Mouse (Mus musculus): ENCODE measurements around the gene Gm8180. TPM values are rescaled to one million over a fixed set of nuclear protein-coding genes. Genes with fewer than 3 reads are reported as not detected.
"Not testable (repeated sequence)": the region's sequence is repeated elsewhere in the genome, so short reads cannot be mapped to it uniquely, and the experiment has no call there.

The Gm8180 gene
- not detected in 2 replicates for polyA plus RNA-seq (2015; fragmentation: Nextera tagmentation; extraction: Ambion mirVana)

DNA sequence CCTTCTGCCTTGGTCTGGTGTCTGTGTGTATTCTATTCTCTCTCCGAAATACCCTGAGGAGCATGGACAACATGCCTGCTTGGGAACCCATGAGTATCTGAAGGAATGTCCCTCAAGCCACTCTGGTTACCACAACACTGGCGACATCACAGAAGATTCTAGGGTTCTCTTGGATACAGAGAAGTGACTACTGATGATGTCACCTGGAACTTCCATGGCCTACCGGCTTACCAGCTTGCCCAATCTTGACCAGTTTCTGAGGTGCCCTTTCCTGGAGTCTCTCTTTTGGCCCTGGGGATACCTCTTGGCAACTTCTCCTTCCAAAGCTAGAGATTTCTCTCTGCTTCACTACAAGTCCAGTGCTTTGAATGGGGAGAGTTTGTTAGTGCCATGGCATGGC lies at the start of gene Gm8180:
TSS of gene Gm8180 (minus strand) at position 101 of the 400 bp plus-strand sequence.
- not testable (repeated sequence) for H3K4me1 ChIP-seq (replicated peaks); H3K27me3 ChIP-seq; H3K9me3 ChIP-seq; H3K27ac ChIP-seq (replicated peaks); ATAC-seq (ENCODE audit: low read depth); H3K4me2 ChIP-seq; H3K9ac ChIP-seq; H3K4me3 ChIP-seq; H3K36me3 ChIP-seq
- 88% methylated on average over 3 of the region's 3 CpGs for WGBS

DNA sequence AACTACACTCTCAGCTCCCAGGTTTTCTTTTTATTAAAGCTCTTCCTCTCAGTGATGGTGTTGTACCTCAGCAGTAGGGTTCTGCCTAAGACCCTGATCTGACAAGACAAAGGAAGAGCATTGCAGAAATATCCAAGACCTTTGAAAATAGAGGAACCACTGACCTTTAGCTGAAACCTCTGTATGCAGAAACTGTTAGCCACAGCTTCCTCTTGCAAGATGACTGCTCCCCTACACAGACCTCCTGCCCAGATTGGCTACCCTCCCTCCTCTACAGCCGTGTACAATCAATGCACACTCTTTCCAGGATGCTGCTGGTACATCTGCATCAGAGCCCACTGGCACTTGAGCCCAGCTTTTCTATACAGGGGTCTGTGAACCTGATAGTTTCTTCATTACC lies 45.8 kb upstream of the Gm8180 start:
- not testable (repeated sequence) for H3K9ac ChIP-seq; H3K9me3 ChIP-seq; H3K27ac ChIP-seq (replicated peaks); H3K27me3 ChIP-seq; H3K36me3 ChIP-seq; H3K4me1 ChIP-seq (replicated peaks); H3K4me2 ChIP-seq; H3K4me3 ChIP-seq; ATAC-seq (ENCODE audit: low read depth)
- WGBS, result 79% methylated on average over 1 of the region's 1 CpGs

DNA sequence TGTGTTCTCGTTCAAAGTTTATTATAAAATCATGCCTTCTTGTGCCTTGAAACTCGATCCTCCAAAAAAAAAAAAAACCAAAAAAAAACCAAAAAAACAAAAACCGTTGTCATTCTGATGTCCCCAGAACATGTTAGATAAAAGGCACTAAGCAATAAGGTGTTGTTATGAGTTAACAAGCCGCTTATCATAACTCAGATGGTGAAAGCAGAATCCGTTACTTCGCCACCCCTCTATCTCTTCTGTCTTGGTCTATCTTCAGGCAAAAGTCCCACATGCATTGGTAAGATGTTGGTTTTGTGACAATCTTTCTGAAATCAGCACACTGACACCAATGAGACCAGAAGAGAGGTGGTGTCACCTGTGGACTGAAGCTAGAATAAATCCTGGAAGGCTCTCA lies 39.6 kb upstream of the Gm8180 start:
- not testable (repeated sequence) for H3K36me3 ChIP-seq; H3K9ac ChIP-seq; H3K9me3 ChIP-seq; H3K4me3 ChIP-seq; H3K4me1 ChIP-seq (replicated peaks); H3K4me2 ChIP-seq; ATAC-seq (ENCODE audit: low read depth); H3K27ac ChIP-seq (replicated peaks); H3K27me3 ChIP-seq
- WGBS, result 87% methylated on average over 6 of the region's 6 CpGs

DNA sequence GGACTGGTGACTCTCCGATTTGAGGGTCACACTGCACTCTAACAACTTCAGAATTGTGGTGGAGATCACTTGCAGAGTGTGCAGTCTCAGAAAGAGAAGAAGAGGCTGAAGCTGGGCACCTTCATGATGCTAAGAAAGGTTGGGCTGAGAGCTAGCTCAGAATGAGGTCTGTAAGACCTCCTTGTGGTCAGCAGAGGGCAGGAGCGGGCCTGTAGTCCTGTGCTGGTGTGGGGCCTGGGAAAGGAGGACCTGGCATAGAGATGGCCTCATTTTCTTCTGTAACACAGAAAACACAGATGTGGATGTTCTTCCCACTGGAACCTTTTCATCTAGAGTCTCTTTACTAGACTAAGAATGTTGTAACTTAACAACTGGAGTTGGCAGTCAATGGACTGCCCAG lies 37.3 kb upstream of the Gm8180 start:
- not testable (repeated sequence) for H3K36me3 ChIP-seq; H3K27ac ChIP-seq (replicated peaks); H3K4me1 ChIP-seq (replicated peaks); H3K9me3 ChIP-seq; H3K4me3 ChIP-seq; H3K27me3 ChIP-seq; H3K4me2 ChIP-seq; ATAC-seq (ENCODE audit: low read depth); H3K9ac ChIP-seq
- 74% methylated on average over 1 of the region's 2 CpGs for WGBS

DNA sequence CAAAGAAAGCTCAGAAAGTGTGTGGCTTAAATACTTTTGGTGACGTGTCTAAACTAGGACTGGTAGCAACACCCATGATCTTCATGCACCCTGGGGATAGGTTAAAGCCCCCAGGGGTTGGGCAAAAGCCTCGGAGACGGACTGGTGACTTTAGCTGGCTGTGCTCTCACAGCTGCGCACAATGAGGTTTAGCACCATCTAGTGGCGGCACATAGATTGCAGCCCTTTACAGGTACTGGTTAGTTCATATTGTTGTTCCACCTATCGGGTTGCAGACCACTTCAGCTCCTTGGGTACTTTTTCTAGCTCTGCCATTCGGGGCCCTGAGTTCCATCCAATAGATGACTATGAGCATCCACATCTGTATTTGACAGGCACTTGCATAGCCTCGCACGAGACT lies 27.9 kb upstream of the Gm8180 start:
- WGBS, result 73% methylated on average over 8 of the region's 9 CpGs
- H3K27me3 ChIP-seq; H3K36me3 ChIP-seq; H3K4me1 ChIP-seq (replicated peaks); H3K27ac ChIP-seq (replicated peaks); H3K4me2 ChIP-seq; H3K9me3 ChIP-seq; ATAC-seq (ENCODE audit: low read depth); H3K4me3 ChIP-seq; H3K9ac ChIP-seq: not testable (repeated sequence)

DNA sequence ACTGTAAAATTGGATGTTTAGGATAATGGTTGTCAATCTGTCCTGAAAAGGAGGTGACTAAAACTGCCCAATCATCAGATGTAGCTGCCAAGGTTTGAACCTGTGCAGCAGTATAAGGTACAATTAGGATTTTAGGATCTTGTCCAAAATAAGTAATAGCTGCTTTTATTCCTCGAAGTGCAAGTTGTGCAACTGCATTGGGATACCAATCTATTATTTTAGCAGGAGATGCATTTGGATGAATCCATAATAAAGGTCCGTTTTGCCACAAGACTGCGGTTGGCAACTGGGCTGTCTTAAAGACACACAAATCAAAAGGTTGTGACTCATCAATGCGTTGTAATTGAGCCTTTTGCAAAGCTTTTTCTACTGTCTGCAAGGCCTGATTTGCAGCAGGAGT lies 23.6 kb upstream of the Gm8180 start:
- not testable (repeated sequence) for H3K4me1 ChIP-seq (replicated peaks); H3K4me3 ChIP-seq; H3K4me2 ChIP-seq; ATAC-seq (ENCODE audit: low read depth); H3K9ac ChIP-seq; H3K36me3 ChIP-seq; H3K9me3 ChIP-seq; H3K27me3 ChIP-seq; H3K27ac ChIP-seq (replicated peaks)
- WGBS, result 78% methylated on average over 4 of the region's 4 CpGs

- not testable (repeated sequence) for ATAC-seq (ENCODE audit: low read depth)
- 17% methylated on average over 7 of the region's 7 CpGs for WGBS
These were observed 19.9 kb upstream of the Gm8180 start for GRCm38 (mm10) chr14:43804435-43804834.

DNA sequence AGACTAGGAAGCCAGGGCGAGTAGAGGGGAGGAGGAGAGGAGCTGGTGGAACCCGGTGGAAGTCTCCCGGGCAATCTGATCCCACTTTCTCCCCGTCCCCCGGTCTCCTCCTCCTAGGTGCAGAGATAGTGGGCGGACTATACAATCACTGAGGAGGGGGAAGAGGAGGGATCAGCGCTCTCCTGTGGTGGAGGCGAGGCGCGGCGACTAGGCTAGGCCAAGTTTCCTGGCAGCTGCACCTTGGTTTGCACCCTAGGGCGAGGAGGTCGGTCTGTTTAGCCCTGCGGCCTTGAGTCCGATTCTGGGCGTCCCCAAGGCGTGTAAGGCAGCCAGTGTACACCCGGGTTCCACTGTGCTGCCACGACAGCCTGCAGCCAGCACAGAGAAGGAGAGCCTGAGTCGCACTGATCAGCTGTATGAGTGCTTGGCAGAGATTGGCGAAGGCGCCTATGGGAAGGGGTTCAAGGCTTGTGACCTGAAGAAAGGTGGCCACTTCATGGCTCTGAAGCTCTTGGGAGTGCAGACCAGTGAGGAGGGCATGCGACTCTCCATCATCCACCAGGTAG lies 12.4 kb upstream of the Gm8180 start:
- H3K27ac ChIP-seq (replicated peaks); H3K36me3 ChIP-seq; H3K9me3 ChIP-seq; H3K27me3 ChIP-seq; H3K4me1 ChIP-seq (replicated peaks): not testable (repeated sequence)
- WGBS, result 14% methylated on average over 20 of the region's 23 CpGs
- peak overlapping the region; percentile 49 for H3K4me2 ChIP-seq
- peak; percentile 69 for ATAC-seq (ENCODE audit: low read depth)
- peak overlapping the region; percentile 19 for H3K4me3 ChIP-seq
- H3K9ac ChIP-seq, result peak overlapping the region; percentile 17; the same call in 1 of the 2 replicates

More at GRCm38 (mm10) chr14:43804435-43804834, 19.9 kb upstream of the Gm8180 start:
- not testable (repeated sequence) for H3K27ac ChIP-seq (replicated peaks); H3K4me2 ChIP-seq; H3K36me3 ChIP-seq; H3K27me3 ChIP-seq; H3K9me3 ChIP-seq; H3K9ac ChIP-seq; H3K4me1 ChIP-seq (replicated peaks); H3K4me3 ChIP-seq

- Histone ChIP-seq H3K9ac (peak overlapping the region; percentile 17; the same call in 1 of the 2 replicates), H3K9me3 (no peaks in the 10 kb centered on the region), H3K36me3 (no peaks in the 10 kb centered on the region), H3K4me3 (peak overlapping the region; percentile 19), H3K4me2 (peak overlapping the region; percentile 49), H3K27me3 (no peaks in the 10 kb centered on the region), H3K27ac (replicated peaks) (no peak overlapping the region), H3K4me1 (replicated peaks) (peaks cover 5% of the 10 kb centered on the region)
- peak; percentile 71 for ATAC-seq (ENCODE audit: low read depth)
- 15% methylated on average over 14 of the region's 14 CpGs for WGBS
These were observed 11.7 kb upstream of the Gm8180 start for GRCm38 (mm10) chr14:43796069-43796904.

DNA sequence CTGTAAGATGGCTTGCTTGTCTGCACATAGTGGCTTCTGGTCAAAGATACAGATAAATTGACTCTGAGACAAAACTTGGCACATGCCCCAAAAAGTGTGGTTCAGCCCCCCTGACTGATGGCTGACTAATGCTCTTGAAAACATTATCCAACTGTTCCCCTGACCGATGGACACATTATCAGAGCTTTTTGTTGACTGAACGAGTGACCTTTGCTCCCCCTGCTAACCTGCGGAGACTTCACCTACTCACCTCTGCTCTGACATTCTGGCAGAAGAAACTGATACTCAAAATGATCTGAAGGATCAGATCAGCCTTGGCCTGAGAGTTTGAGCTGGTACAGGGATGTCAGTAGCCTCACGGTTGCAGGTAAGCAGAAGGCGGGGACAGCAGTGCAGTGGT lies 9.3 kb upstream of the Gm8180 start:
- H3K27me3 ChIP-seq; H3K9me3 ChIP-seq; H3K4me2 ChIP-seq; H3K4me3 ChIP-seq; H3K9ac ChIP-seq; H3K27ac ChIP-seq (replicated peaks); ATAC-seq (ENCODE audit: low read depth); H3K4me1 ChIP-seq (replicated peaks); H3K36me3 ChIP-seq: not testable (repeated sequence)
- WGBS, result 86% methylated on average over 5 of the region's 5 CpGs

DNA sequence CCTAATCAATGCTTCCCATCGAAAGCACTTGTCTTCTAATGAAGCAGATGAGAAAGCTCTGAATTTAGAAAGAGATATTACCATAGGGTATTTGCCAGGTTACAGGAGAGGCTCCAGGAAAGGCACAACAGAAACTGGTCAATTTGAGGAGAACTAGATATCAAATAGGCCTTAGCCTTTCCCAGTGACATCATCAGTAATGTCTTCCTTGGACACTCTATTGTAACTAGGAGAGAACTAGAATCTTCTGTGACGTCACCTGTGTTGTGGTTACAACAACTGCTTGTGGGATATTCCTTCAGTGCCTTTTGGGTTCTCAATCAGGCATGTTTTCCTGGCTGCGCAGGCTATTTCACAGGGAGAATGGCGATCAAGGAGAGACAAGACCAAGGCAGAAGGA lies 37.0 kb downstream of the Gm8180 start, which contains the start of gene Gm6526:
TSS of gene Gm6526 (plus strand) at position 301 of the 400 bp plus-strand sequence.
- WGBS, result 83% methylated on average over 4 of the region's 4 CpGs
- not testable (repeated sequence) for H3K36me3 ChIP-seq; H3K27me3 ChIP-seq; ATAC-seq (ENCODE audit: low read depth); H3K27ac ChIP-seq (replicated peaks); H3K9ac ChIP-seq; H3K4me1 ChIP-seq (replicated peaks); H3K4me2 ChIP-seq; H3K9me3 ChIP-seq; H3K4me3 ChIP-seq

All from neural tube, embryonic 13.5 days (tissue).